Comparison of ENCODE assay signal across 22 mouse cellular contexts in the genomic region with DNA sequence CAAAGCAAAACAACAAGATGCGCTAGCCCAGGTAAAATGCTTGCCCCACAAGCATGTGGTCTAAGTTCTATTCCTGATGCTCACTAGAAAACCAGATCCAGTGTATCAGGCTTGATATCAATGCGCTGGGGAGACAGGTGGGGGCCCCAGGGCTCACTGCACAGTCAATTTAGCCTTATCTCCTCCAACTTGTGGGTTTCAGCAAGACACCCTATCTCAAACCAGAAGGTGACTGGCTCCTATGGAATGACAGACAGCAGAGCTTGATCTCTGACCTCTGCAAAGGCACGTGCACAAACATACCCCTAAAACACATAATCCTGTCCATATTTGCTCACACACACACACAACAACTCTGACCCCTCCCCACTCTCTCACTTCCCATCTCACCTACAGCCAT. TPM values are rescaled to one million over a fixed set of nuclear protein-coding genes. Genes with fewer than 3 reads are reported as not detected.
DNase-seq lines count a peak whose midpoint lies in the region; ATAC-seq and TF ChIP-seq lines count a peak whose summit lies in the region.
"Had no signal": no experiment of that assay in that cellular context is flagged by ENCODE, and none has a peak within 500 bp of the region (broad histone marks: within the 10 kb centered on the region; RNA-seq: fewer than 3 reads in every experiment).

No protein-coding gene starts in this region.

- no peak for TF ChIP-seq CTCF in MEL (IDR thresholded peaks at IDR 0.05 in 2 of 3, conservative IDR thresholded peaks at IDR 0.05 in 1 of 3; ENCODE audit: control insufficient read depth in 1 of 3, insufficient read depth in 1 of 3, low read depth in 2 of 3, low read length in 3 of 3, poor library complexity in 1 of 3, severe bottlenecking in 1 of 3)

- no peak for TF ChIP-seq RAD21 in MEL (IDR thresholded peaks at IDR 0.05; ENCODE audit: low read depth, low read length)

- TF ChIP-seq EP300 in MEL (IDR thresholded peaks at IDR 0.05; ENCODE audit: low read depth in 1 of 2, low read length in 2 of 2), result peak; percentile 40 to 54; a peak in 3 of 4 replicates

- peaks cover 0 to 6% of the 10 kb centered on the region in 2 experiments; a peak in 2 of 4 replicates for H3K4me1 ChIP-seq in MEL (ENCODE audit: control insufficient read depth in 1 of 2, insufficient read depth in 2 of 2, low read length in 2 of 2)
- H3K4me1 ChIP-seq in liver, embryonic 11.5 days (replicated peaks; ENCODE audit: control insufficient read depth, insufficient read depth, low read length), result peaks cover 7% of the 10 kb centered on the region
- peaks cover 28% of the 10 kb centered on the region for H3K4me1 ChIP-seq in liver, embryonic 15.5 days (replicated peaks)
- H3K4me1 ChIP-seq: hindbrain, embryonic 10.5 days; hindbrain, embryonic 15.5 days had no signal

- H3K4me3 ChIP-seq in MEL (ENCODE audit: control insufficient read depth in 1 of 2, insufficient read depth in 1 of 2, low read depth in 2 of 2, low read length in 2 of 2), result no peak overlapping the region
- no peak overlapping the region for H3K4me3 ChIP-seq in liver, embryonic 11.5 days (ENCODE audit: low read depth, low read length)
- H3K4me3 ChIP-seq in liver, embryonic 15.5 days (replicated peaks), result no peak overlapping the region
- H3K4me3 ChIP-seq: embryonic facial prominence, embryonic 13.5 days; forebrain, embryonic 10.5 days; gastrocnemius, adult 2 months; heart, embryonic 12.5 days; hindbrain, embryonic 10.5 days; hindbrain, embryonic 15.5 days had no signal

- DNase-seq in MEL (ENCODE audit: low read depth, low spot score) (peak; percentile 19), adipocyte (ENCODE audit: low spot score) (no peak)
- DNase-seq in liver, embryonic 11.5 days (ENCODE audit: low spot score), result no peak
- DNase-seq in cerebellum, postnatal 25 days, result no peak
- DNase-seq: adrenal gland, postnatal 10 days; cerebellum, adult 11-12 months; cerebellum, adult 9-10 months; cerebellum, postnatal 36 days; gastrocnemius, adult 2 months; gastrocnemius, postnatal 25 days had no signal

- no peak overlapping the region for H3K9ac ChIP-seq in MEL (ENCODE audit: control insufficient read depth, low read depth, low read length, poor library complexity, severe bottlenecking)
- no peak overlapping the region for H3K9ac ChIP-seq in liver, embryonic 11.5 days (ENCODE audit: low read depth, low read length)
- no peak overlapping the region for H3K9ac ChIP-seq in liver, embryonic 15.5 days
- H3K9ac ChIP-seq: embryonic facial prominence, embryonic 13.5 days; heart, embryonic 12.5 days; hindbrain, embryonic 15.5 days had no signal

- H3K4me2 ChIP-seq in liver, embryonic 11.5 days, result no peak overlapping the region
- H3K4me2 ChIP-seq in liver, embryonic 15.5 days, result peak overlapping the region; percentile 44
- H3K4me2 ChIP-seq: embryonic facial prominence, embryonic 13.5 days; heart, embryonic 12.5 days; hindbrain, embryonic 15.5 days had no signal

- peak; percentile 89 for ATAC-seq in liver, embryonic 11.5 days (replicated peaks; ENCODE audit: low FRiP score)
- ATAC-seq in liver, embryonic 15.5 days (ENCODE audit: insufficient read depth), result peak; percentile 83
- peak; percentile 53 for ATAC-seq in megakaryocyte-erythroid progenitor cell, adult 5-6 weeks (replicated peaks; ENCODE audit: low FRiP score, low TSS enrichment, poor library complexity, severe bottlenecking)
- ATAC-seq: forebrain, embryonic 14.5 days had no signal

- H3K27ac ChIP-seq in MEL (ENCODE audit: control insufficient read depth, low read depth, low read length), result no peak overlapping the region
- H3K27ac ChIP-seq in liver, embryonic 11.5 days (ENCODE audit: low read depth, low read length), result no peak overlapping the region
- 0 out of 2 replicates have a peak overlapping the region, but pooled peaks have one; percentile 29 for H3K27ac ChIP-seq in liver, embryonic 15.5 days (replicated peaks)
- H3K27ac ChIP-seq: embryonic facial prominence, embryonic 13.5 days; forebrain, embryonic 10.5 days; gastrocnemius, adult 2 months; hindbrain, embryonic 10.5 days; hindbrain, embryonic 15.5 days had no signal

- 44% methylated on average over 3 of the region's 3 CpGs for WGBS in liver, embryonic 11.5 days
- 37% methylated on average over 3 of the region's 3 CpGs for WGBS in liver, embryonic 15.5 days (ENCODE audit: insufficient replicate concordance)

- no peaks in the 10 kb centered on the region for H3K36me3 ChIP-seq in MEL (ENCODE audit: control insufficient read depth in 1 of 2, insufficient read depth in 2 of 2, low read length in 2 of 2)
- H3K36me3 ChIP-seq in liver, embryonic 11.5 days (ENCODE audit: control insufficient read depth, insufficient read depth, low read length), result no peaks in the 10 kb centered on the region
- H3K36me3 ChIP-seq in liver, embryonic 15.5 days (replicated peaks), result no peaks in the 10 kb centered on the region
- H3K36me3 ChIP-seq: embryonic facial prominence, embryonic 13.5 days; forebrain, embryonic 10.5 days; heart, embryonic 12.5 days; hindbrain, embryonic 10.5 days; hindbrain, embryonic 15.5 days had no signal

- no peak for TF ChIP-seq POLR2A in MEL (IDR thresholded peaks at IDR 0.05; ENCODE audit: control insufficient read depth in 1 of 2, insufficient read depth in 1 of 2, low read depth in 1 of 2, low read length in 2 of 2, poor library complexity in 1 of 2)

- H3K9me3 ChIP-seq in MEL (replicated peaks; ENCODE audit: insufficient read depth, low read length), result no peaks in the 10 kb centered on the region
- no peaks in the 10 kb centered on the region for H3K9me3 ChIP-seq in liver, embryonic 11.5 days (ENCODE audit: control insufficient read depth, low read length)
- H3K9me3 ChIP-seq in liver, embryonic 15.5 days (replicated peaks), result no peaks in the 10 kb centered on the region
- H3K9me3 ChIP-seq: embryonic facial prominence, embryonic 13.5 days; forebrain, embryonic 10.5 days; heart, embryonic 12.5 days; hindbrain, embryonic 10.5 days; hindbrain, embryonic 15.5 days had no signal

- no peaks in the 10 kb centered on the region for H3K79me2 ChIP-seq in MEL (ENCODE audit: control insufficient read depth, insufficient read depth, low read length, poor library complexity)

- peaks cover 0 to 2% of the 10 kb centered on the region in 2 experiments; a peak in 1 of 4 replicates for H3K27me3 ChIP-seq in MEL (ENCODE audit: control insufficient read depth in 1 of 2, insufficient read depth in 2 of 2, low read length in 2 of 2)
- H3K27me3 ChIP-seq in liver, embryonic 11.5 days (replicated peaks; ENCODE audit: control insufficient read depth, insufficient read depth, low read length), result peaks cover 13% of the 10 kb centered on the region
- peaks cover 61% of the 10 kb centered on the region for H3K27me3 ChIP-seq in liver, embryonic 15.5 days
- H3K27me3 ChIP-seq: CH12.LX; embryonic facial prominence, embryonic 13.5 days; hindbrain, embryonic 15.5 days had no signal

TF ChIP-seq in MEL, 35 proteins besides CTCF, POLR2A, EP300 and RAD21 (continues in another document):
- no peak for TF ChIP-seq NELFE (IDR thresholded peaks at IDR 0.05; ENCODE audit: low read depth, low read length)
- TF ChIP-seq NRF1 (IDR thresholded peaks at IDR 0.05; ENCODE audit: insufficient read depth, low read depth, low read length, poor library complexity, severe bottlenecking), result no peak
- peak; percentile 44; the same call in 1 of the 2 replicates for TF ChIP-seq ETS1 (IDR thresholded peaks at IDR 0.05; ENCODE audit: low read depth, low read length)
- peak; percentile 83; the same call in 1 of the 2 replicates for TF ChIP-seq BHLHE40 (IDR thresholded peaks at IDR 0.05; ENCODE audit: borderline replicate concordance, low read depth, low read length)
- no peak for TF ChIP-seq TCF12 (IDR thresholded peaks at IDR 0.05; ENCODE audit: low read depth, low read length)
- no peak for TF ChIP-seq MAX (IDR thresholded peaks at IDR 0.05; ENCODE audit: low read length)
- TF ChIP-seq USF1 (IDR thresholded peaks at IDR 0.05; ENCODE audit: low read depth, low read length), result 0 out of 2 replicates have a peak, but pooled peaks have one; percentile 41
- no peak for TF ChIP-seq MAFK (IDR thresholded peaks at IDR 0.05; ENCODE audit: borderline replicate concordance, low read depth, low read length)
- no peak for TF ChIP-seq ZMIZ1 (IDR thresholded peaks at IDR 0.05; ENCODE audit: low read depth, low read length)
- TF ChIP-seq CHD1 (IDR thresholded peaks at IDR 0.05; ENCODE audit: low read depth, low read length), result no peak
- TF ChIP-seq MAZ (IDR thresholded peaks at IDR 0.05; ENCODE audit: low read depth, low read length), result 0 out of 2 replicates have a peak, but pooled peaks have one; percentile 61
- no peak for TF ChIP-seq MEF2A (IDR thresholded peaks at IDR 0.05; ENCODE audit: extremely low read depth, insufficient replicate concordance, low read depth, low read length, poor library complexity, severe bottlenecking)

RNA-seq across cellular contexts. Expression of a gene that starts 17.1 kb away (rescaled TPM):
- 159 and 205 TPM in 2 replicates for total RNA-seq in MEL (2012; rRNA removed)
- 100 to 1,000 TPM in 1 of 2 experiments, 10 to 100 TPM in 1; 53.5 to 212 TPM for polyA plus RNA-seq in MEL (2012; ENCODE audit: insufficient read depth in 1 of 2, insufficient read length in 2 of 2, low read depth in 1 of 2, low replicate concordance in 2 of 2, missing spikeins in 1 of 2)
- polyA plus RNA-seq in liver, embryonic 11.5 days (2014; fragmentation: Nextera tagmentation; extraction: Ambion mirVana), result 115 and 118 TPM in 2 replicates
- polyA plus RNA-seq in liver, embryonic 15.5 days (2015; fragmentation: Nextera tagmentation; extraction: Ambion mirVana), result 80.3 and 82.2 TPM in 2 replicates
- 163 and 191 TPM in 2 replicates for total RNA-seq in megakaryocyte-erythroid progenitor cell, adult 5-6 weeks (2014; fragmentation: Nextera tagmentation)
- total RNA-seq in megakaryocyte-erythroid progenitor cell, adult 5-6 weeks (2017), result 94.2 and 132 TPM in 2 replicates

RNA-seq across cellular contexts. Expression of a gene that starts 18.7 kb away (rescaled TPM):
- total RNA-seq in MEL (2012; rRNA removed), result not detected in 2 replicates
- not detected for polyA plus RNA-seq in MEL (2012; ENCODE audit: insufficient read depth in 1 of 2, insufficient read length in 2 of 2, low read depth in 1 of 2, low replicate concordance in 2 of 2, missing spikeins in 1 of 2)
- polyA plus RNA-seq in liver, embryonic 11.5 days (2014; fragmentation: Nextera tagmentation; extraction: Ambion mirVana), result 1.5 and 1.8 TPM in 2 replicates
- polyA plus RNA-seq in liver, embryonic 15.5 days (2015; fragmentation: Nextera tagmentation; extraction: Ambion mirVana), result 0.25 and 0.44 TPM in 2 replicates
- total RNA-seq in megakaryocyte-erythroid progenitor cell, adult 5-6 weeks (2014; fragmentation: Nextera tagmentation), result not detected in 2 replicates
- 0.99 TPM in 1 of 2 replicates, not detected in the other for total RNA-seq in megakaryocyte-erythroid progenitor cell, adult 5-6 weeks (2017)
- total RNA-seq: CH12.LX; gastrocnemius, adult 2 months; gastrocnemius, postnatal 25 days; heart, adult 8-10 months; heart, postnatal 25 days had no signal

RNA-seq across cellular contexts. Expression of a gene that starts 56.8 kb away (rescaled TPM):
- total RNA-seq in MEL (2012; rRNA removed), result not detected in 2 replicates
- polyA plus RNA-seq in MEL (2012; ENCODE audit: insufficient read depth in 1 of 2, insufficient read length in 2 of 2, low read depth in 1 of 2, low replicate concordance in 2 of 2, missing spikeins in 1 of 2), result not detected
- polyA plus RNA-seq in liver, embryonic 11.5 days (2014; fragmentation: Nextera tagmentation; extraction: Ambion mirVana), result 0.26 and 0.29 TPM in 2 replicates
- polyA plus RNA-seq in liver, embryonic 15.5 days (2015; fragmentation: Nextera tagmentation; extraction: Ambion mirVana), result 0.09 and 0.16 TPM in 2 replicates
- not detected in 2 replicates for total RNA-seq in megakaryocyte-erythroid progenitor cell, adult 5-6 weeks (2014; fragmentation: Nextera tagmentation)
- total RNA-seq in megakaryocyte-erythroid progenitor cell, adult 5-6 weeks (2017), result not detected in 2 replicates
- total RNA-seq: CH12.LX; granulocyte monocyte progenitor cell, adult 5-6 weeks; heart, adult 8-10 months; heart, postnatal 25 days had no signal
